Mouse (Mus musculus): ENCODE results near the gene Phyhipl. TPM values are rescaled to one million over a fixed set of nuclear protein-coding genes. Genes with fewer than 3 reads are reported as not detected.

Phyhipl gene
- total RNA-seq, 1 experiment from 2014 or later = 0.47 TPM

Other genes with a start within 250 kb of the Phyhipl start
- not detected in 2 replicates for gene Fam13c, start 215.5 kb downstream of the Phyhipl start, total RNA-seq (2017)

Data from neutrophil, adult 5-6 weeks (primary cell).